Comparison of ENCODE assay signal across 19 mouse cellular contexts in the genomic region with DNA sequence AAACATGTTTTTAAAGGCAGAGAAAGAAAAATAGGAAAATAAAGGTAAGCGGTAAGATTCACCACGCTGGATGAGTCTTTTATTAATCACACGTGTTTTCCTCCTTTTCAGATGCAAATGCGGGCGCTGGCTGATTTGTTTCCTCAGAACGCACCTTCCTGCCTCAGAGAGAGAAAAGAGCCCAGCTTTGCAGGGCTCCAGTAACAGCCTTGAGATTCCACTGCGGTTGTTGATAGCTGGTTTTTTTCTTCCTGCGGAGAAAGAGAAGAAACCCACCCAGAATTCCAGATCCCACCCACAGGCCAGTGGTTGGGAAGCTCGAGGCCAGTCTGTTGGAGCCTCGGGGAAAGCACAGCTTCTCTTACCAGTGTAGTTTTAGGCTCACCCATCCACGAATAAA.
A peak's percentile ranks its signal among the peaks of the same experiment; 100 is the strongest.
DNase-seq lines count a peak whose midpoint lies in the region; ATAC-seq and TF ChIP-seq lines count a peak whose summit lies in the region.
"Had no signal": no experiment of that assay in that cellular context is flagged by ENCODE, and none has a peak within 500 bp of the region (broad histone marks: within the 10 kb centered on the region; RNA-seq: fewer than 3 reads in every experiment).

No protein-coding gene starts in this region.

- no peak for ATAC-seq in neural tube, embryonic 15.5 days (ENCODE audit: low FRiP score)
- no peak for ATAC-seq in forebrain, postnatal 0 days
- ATAC-seq: intestine, postnatal 0 days had no signal

- DNase-seq in neural tube, embryonic 10.5 days (ENCODE audit: extremely low spot score, low spot score): peak; percentile 27
- DNase-seq in embryonic facial prominence, embryonic 10.5 days (ENCODE audit: low spot score): peak; percentile 27
- peak; percentile 40 for DNase-seq in forebrain, postnatal 0 days
- DNase-seq in B cell, adult 2 months: no peak
- no peak for DNase-seq in left cerebral cortex, adult 9 months (ENCODE audit: low spot score in 2 of 2)
- DNase-seq in adrenal gland, postnatal 25 days: no peak
- DNase-seq in heart, adult 9 months (ENCODE audit: low spot score in 2 of 2): no peak
- DNase-seq: cerebellum, adult 11 months; cerebellum, postnatal 36 days; gastrocnemius, postnatal 14 days; heart, postnatal 4 days; kidney, postnatal 10 days; left cerebral cortex, postnatal 4 days; lung, embryonic 14.5 days; thymus, adult 2 months had no signal

- H3K36me3 ChIP-seq in neural tube, embryonic 15.5 days: no peaks in the 10 kb centered on the region
- no peaks in the 10 kb centered on the region for H3K36me3 ChIP-seq in embryonic facial prominence, embryonic 10.5 days (replicated peaks)
- H3K36me3 ChIP-seq in forebrain, postnatal 0 days (ENCODE audit: insufficient read depth): no peaks in the 10 kb centered on the region
- H3K36me3 ChIP-seq: heart, embryonic 12.5 days had no signal

- 1% methylated on average over 11 of the region's 11 CpGs for WGBS in neural tube, embryonic 15.5 days
- under 1% methylated on average over 11 of the region's 11 CpGs for WGBS in embryonic facial prominence, embryonic 10.5 days
- WGBS in forebrain, postnatal 0 days: 5% methylated on average over 11 of the region's 11 CpGs

- H3K4me1 ChIP-seq in neural tube, embryonic 15.5 days: peaks cover 17% of the 10 kb centered on the region
- H3K4me1 ChIP-seq in embryonic facial prominence, embryonic 10.5 days: peaks cover 44% of the 10 kb centered on the region
- peaks cover 17% of the 10 kb centered on the region for H3K4me1 ChIP-seq in forebrain, postnatal 0 days (ENCODE audit: insufficient read depth)

- H3K4me2 ChIP-seq in neural tube, embryonic 15.5 days: no peak overlapping the region
- no peak overlapping the region; the same call in 1 of the 2 replicates for H3K4me2 ChIP-seq in forebrain, postnatal 0 days (ENCODE audit: low read depth)
- H3K4me2 ChIP-seq: heart, embryonic 12.5 days; liver, embryonic 11.5 days; lung, embryonic 14.5 days had no signal

- no peak overlapping the region for H3K9ac ChIP-seq in neural tube, embryonic 15.5 days (replicated peaks)
- H3K9ac ChIP-seq in forebrain, postnatal 0 days: no peak overlapping the region
- H3K9ac ChIP-seq: heart, embryonic 12.5 days; lung, embryonic 14.5 days had no signal

- H3K9me3 ChIP-seq in neural tube, embryonic 15.5 days (replicated peaks): no peaks in the 10 kb centered on the region
- H3K9me3 ChIP-seq in embryonic facial prominence, embryonic 10.5 days: no peaks in the 10 kb centered on the region
- no peaks in the 10 kb centered on the region for H3K9me3 ChIP-seq in forebrain, postnatal 0 days (ENCODE audit: low read length)
- H3K9me3 ChIP-seq: heart, embryonic 12.5 days had no signal

- TF ChIP-seq CTCF in forebrain, postnatal 0 days (IDR thresholded peaks at IDR 0.05; ENCODE audit: low read depth): no peak

- H3K27ac ChIP-seq in neural tube, embryonic 15.5 days (replicated peaks): no peak overlapping the region
- H3K27ac ChIP-seq in embryonic facial prominence, embryonic 10.5 days (replicated peaks): peak overlapping the region; percentile 69
- H3K27ac ChIP-seq in forebrain, postnatal 0 days (ENCODE audit: low read depth, low read length): no peak overlapping the region

- no peak overlapping the region for H3K4me3 ChIP-seq in neural tube, embryonic 15.5 days (replicated peaks)
- no peak overlapping the region for H3K4me3 ChIP-seq in embryonic facial prominence, embryonic 10.5 days
- H3K4me3 ChIP-seq in forebrain, postnatal 0 days (ENCODE audit: low read depth, low read length): no peak overlapping the region
- H3K4me3 ChIP-seq: heart, embryonic 12.5 days had no signal

- H3K27me3 ChIP-seq in neural tube, embryonic 15.5 days (replicated peaks): peaks cover 67% of the 10 kb centered on the region
- peaks cover 97% of the 10 kb centered on the region for H3K27me3 ChIP-seq in embryonic facial prominence, embryonic 10.5 days (replicated peaks; ENCODE audit: low read depth, poor library complexity, severe bottlenecking)
- peaks cover 3% of the 10 kb centered on the region; the same call in 1 of the 2 replicates for H3K27me3 ChIP-seq in forebrain, postnatal 0 days (ENCODE audit: insufficient read depth, low read length)

Comparison
In these comparisons a context has a peak if more than half of its experiments do, and no peak if none do; other contexts are left out.
1. DNase-seq: peak in neural tube, embryonic 10.5 days (single experiment), embryonic facial prominence, embryonic 10.5 days (single experiment) and forebrain, postnatal 0 days (single experiment); none in B cell, adult 2 months (0 of 2), left cerebral cortex, adult 9 months (0 of 2), adrenal gland, postnatal 25 days (single experiment) and heart, adult 9 months (0 of 2).